Mouse (Mus musculus) brain, adult 2 months (tissue): ENCODE results near the gene Smarca4.

ENCODE experiments used
- DNase-seq: peaks from one replicate; pipeline ENCODE4 v3.0.0; 2011; ENCODE audit warnings: low read depth, low spot score

Gene Smarca4

DNA sequence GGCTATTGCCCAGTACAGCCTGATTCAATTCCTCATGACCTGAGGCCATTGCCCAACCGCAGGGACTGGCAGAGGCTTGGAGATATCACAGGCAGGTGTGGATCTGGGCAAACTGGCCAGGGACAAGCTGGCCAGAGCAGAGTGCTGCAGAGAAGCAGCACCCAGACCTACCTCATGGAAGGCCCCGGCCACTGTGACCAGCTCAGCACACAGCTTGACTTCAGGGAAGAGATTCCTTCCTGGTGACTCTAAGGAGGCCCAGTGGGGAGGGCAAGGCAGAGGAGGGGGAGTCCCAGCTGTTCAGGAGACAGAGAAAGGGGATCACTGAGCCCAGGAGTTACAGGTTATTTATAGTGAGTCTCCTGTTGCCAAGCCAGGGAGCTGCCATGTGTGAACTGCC lies 105.1 kb downstream of the Smarca4 start:
- no peak for DNase-seq

DNA sequence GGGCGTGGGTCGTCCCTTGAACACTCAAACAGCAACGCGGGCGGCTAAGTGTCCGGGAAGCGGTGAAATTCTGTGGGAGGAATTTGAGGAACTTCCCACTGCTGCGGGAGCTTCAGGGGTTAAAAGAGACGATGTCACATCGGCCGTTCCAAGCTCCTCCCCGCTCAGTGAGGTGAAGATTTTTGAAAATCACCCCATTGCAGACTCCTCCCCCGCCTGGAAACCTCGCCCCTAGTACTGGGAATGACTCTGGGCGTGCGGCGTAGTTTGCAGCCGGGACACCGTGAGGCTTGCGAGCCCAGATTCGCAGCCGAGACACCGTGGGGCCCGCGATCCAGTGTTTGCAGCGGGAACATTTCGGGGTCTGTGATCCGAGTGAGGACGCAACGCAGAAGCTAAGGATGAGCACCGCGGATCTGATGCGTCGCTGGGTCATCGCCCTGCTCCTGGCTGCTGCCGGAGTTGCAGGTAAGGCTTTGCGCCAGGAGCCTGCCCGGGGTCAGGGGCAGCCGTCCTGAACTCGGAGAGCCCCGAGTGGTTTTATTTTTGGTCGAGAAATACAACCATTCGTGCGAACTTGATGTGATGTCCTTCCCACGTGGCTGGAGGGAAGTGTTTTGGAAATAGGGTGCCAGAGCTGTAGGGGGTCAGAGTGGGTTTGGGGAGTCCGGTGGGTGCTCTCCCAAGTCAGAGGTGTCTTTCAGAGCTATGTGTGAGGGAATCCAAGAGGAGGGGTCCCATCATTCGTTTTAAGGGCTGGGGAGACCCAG lies 107.6 kb downstream of the Smarca4 start, which contains the start of gene Ldlr:
Ldlr (plus strand) TSS at position 107 of the 770 bp plus-strand sequence.
- peak; percentile 91 for DNase-seq

DNA sequence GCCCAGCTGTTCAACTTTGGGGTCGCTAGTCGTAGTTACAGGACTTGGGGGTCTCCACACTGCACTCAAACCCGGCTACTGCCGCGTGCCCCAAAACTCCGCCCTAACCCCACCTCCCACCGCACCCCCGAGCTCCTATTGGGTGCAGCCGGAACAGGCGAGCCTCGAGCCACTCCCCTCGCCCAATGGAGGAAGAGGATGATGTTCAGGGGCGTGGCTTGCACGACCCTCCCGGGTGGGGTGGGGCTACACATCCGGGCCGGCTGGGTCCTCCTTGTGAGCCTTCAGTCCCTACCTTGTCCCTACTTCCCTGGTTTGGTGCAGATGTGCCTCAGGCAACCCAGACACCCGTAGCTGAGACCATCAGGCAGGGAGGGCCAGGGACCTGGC lies 108.2 kb downstream of the Smarca4 start:
- DNase-seq, result peak; percentile 96

DNA sequence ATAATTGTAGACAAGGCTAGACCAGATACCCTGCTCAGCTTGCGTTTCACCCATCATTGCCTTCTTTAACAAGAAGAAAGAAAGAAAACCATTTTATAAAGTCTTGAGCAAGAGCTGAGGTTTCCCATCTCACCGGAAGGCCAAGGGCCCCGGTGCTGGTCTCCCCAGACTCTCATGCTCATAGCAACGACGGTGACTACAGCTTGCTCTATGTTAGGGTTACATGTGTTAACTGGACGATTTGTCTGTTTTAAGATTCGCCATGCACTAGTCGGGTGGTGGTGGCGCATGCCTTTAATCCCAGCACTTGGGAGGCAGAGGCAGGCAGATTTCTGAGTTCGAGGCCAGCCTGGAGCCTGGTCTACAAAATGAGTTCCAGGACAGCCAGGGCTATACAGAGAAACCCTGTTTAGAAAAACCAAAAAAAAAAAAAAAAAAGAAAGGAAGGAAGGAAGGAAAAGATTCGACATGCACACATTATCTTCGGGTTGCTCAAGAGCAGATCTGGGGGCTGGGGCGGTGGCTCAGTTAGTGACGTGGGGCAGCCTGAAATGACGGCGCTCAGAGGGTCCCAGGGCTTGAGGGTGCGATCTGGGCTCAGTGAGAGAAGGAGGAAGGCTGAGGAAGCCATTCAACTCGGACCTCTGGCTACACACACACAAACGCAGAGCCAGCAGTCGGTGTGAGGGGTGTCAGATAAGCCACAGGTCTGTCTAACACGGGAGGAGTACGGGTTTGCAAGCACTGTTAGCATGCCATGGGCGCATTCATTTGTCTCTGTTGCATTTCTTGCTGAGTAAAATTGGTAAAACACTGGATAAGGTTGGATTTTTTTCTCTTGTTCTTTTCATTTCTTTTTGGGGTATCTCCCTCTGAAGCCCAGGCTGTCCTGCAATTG lies 109.5 kb downstream of the Smarca4 start:
- DNase-seq, result no peak

DNA sequence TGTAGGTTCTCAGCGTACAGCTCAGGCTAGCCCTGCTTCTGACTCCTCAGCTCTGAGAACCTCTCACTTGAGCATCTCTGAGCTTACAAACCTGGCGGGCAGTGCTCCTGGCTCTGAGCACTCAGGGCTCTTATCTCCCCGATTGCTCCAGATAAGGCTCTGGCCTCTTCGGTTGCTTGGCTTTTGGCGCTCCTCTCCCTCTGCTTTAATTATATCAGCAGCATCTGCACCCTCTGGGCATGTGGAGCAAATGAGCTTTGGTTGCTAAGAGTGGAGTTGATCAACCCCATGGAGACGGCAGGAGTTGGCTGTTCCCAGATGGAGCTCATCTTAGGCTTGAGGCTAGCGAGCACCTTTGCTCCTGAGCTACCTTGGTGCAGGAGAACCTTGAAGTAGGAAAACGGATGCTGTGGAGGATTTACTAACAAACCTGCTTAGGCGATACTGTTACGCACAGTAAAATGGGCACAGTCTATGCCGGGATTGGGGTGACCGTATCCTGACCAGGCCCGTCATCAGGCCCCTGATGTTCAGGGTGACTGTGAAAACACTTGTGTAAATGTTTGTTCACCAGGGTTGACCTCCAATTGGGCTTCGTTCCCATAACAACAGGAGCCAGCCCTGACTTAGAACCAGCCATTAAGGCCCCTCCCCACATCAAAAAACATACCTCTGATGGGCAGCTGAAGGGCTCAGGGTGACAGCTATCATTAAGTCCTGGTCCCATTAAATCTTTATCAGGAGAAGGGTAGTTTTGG lies 110.4 kb downstream of the Smarca4 start:
- peak; percentile 48 for DNase-seq

DNA sequence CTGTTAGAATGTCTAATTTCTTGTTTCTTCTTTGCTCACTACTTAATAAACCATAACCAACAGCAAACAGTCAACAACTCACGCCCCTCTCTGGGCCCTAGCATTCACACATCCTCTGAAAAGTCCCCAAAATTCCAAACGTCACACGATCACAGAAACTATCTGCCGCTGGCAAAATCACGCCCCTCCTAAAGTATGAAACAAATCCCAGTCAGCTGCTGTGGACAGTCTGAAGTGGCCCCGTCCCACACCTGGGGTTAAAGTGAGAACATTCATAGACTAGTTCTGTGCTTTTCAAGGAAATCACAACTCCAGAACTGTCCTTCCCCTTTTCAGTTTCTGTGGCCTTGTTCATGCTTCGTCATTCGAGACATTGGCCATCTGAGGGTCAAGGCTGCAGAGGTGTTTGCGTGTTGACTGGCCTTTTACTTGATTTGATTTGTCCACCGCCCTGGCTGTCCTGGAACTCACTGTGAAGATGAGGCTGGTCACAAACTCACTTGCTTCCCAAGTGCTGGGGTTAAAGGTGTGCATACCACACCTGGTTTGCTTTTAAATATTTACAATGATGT lies 112.4 kb downstream of the Smarca4 start:
- DNase-seq, result no peak

DNA sequence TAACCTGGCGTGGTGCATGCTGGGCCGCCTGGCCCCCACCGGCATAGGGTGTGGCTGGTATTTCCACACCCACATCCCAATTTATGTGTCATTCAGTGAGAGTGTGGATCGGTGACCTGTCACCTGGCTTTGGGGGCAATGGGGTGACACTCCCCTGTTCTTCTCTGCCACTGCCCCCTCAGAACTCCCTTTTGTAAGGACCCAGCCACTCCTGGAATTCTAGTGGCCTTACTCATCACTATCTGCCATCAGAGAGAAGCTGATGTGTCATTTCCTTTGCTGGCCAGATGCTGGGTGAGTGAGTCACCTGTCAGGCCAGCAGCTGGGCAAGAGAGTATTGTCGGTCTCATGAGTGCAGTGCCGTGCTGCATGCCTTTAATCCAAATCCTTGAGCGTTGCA lies 113.3 kb downstream of the Smarca4 start:
- DNase-seq, result peak; percentile 33

DNA sequence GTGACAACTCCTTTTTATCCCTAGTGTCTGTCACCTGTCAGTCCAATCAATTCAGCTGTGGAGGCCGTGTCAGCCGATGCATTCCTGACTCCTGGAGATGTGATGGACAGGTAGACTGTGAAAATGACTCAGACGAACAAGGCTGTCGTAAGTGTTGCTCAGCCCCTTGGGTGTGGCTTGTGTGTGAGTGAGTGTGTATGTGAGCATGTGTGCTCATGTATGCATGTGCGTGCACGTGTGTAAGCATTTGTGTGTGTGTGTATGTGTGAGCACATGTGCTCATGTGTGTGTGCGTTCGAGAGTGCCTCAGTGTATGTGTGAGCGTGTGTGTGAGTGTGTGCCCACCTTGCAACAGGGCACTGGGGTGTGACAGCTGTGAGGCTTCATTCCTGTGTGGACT lies 116.3 kb downstream of the Smarca4 start:
- DNase-seq, result no peak

DNA sequence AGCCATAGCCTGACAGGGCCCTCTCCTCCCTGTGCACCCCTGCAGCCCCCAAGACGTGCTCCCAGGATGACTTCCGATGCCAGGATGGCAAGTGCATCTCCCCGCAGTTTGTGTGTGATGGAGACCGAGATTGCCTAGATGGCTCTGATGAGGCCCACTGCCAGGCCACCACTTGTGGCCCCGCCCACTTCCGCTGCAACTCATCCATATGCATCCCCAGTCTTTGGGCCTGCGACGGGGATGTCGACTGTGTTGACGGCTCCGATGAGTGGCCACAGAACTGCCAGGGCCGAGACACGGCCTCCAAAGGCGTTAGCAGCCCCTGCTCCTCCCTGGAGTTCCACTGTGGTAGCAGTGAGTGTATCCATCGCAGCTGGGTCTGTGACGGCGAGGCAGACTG lies 117.5 kb downstream of the Smarca4 start:
- DNase-seq, result no peak

DNA sequence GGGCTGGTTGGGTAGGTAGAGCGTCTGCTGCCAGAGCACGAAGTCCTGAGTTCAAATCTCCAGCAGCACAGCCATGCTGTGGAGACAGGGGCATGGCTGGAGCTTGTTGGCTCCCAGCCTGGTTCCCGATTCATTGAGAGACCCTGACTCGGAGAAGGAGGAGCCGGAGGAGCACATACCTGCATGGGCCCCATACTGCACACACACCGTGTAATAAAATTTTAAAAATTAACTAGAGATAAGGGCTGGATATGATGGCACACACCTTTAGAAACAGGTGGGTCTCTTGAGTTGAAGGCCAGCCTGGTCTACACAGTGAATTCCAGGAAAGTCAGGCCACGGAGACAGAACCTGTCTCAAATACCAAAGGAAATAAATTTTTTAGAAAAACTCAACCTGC lies 118.0 kb downstream of the Smarca4 start:
- no peak for DNase-seq

DNA sequence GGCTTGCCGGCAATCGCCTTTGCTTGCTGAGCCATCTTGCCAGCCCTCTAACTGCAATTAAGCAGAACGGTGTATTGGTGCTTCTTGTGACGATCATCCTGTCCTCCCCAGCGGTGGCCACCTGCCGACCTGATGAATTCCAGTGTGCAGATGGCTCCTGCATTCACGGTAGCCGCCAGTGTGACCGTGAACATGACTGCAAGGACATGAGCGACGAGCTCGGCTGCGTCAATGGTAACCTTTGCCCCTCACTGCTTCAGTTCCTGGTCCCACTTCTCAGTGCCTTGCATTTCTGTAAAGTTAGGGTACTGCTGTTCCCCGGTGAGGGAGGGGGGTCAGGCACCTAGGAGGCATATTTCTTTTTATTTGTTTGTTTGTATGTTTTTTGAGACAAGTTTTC lies 119.2 kb downstream of the Smarca4 start:
- DNase-seq, result no peak

DNA sequence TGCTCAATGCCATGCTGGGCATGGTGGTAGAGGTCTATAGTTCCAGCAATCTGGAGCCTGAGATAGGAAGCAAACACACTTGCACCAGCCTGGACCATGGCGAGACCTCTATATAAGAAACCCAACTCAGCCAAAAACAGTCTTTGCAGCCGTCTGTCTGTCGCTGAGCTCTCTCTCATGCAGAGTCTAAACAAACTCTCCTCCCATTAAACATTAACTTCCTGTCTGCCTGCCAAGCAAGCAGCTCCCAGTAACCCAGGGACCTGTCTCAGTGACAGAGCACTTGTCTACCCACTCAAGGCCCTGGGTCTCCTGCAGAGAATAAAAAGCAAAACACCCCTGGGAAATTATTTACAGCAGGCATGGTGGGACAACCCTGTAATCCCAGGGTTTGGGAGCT lies 120.6 kb downstream of the Smarca4 start:
- DNase-seq, result no peak

DNA sequence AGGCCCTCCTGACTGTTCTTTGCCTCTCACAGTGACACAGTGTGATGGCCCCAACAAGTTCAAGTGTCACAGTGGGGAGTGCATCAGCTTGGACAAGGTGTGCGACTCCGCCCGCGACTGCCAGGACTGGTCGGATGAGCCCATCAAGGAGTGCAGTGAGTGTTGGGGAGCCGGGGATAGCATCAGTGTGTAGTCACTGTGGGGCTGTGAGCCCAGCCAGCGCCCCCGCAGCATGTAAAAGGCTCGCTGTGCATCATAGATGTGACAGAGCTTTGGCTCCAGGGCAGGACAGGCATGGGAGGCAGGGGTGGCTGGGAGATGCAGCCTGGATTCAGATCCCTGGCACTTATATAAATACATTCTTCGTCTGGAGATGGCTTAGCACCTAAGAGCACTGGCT lies 121.2 kb downstream of the Smarca4 start:
- DNase-seq, result peak; percentile 83

DNA sequence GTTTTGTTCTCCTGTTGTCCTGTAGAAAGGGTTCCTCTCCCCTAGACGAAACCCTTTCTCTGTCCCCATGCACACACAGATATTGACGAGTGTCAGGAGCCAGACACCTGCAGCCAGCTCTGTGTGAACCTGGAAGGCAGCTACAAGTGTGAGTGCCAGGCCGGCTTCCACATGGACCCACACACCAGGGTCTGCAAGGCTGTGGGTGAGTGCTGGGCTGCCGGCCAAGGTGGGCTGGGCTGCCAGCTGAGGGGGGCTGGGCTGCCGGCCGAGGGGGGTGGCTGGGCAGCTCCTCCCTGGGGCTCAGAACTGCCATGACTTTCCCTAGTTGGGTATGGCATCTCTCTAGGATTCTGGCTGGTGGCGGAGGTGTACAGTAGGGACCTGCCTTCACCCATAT lies 122.8 kb downstream of the Smarca4 start:
- no peak for DNase-seq

DNA sequence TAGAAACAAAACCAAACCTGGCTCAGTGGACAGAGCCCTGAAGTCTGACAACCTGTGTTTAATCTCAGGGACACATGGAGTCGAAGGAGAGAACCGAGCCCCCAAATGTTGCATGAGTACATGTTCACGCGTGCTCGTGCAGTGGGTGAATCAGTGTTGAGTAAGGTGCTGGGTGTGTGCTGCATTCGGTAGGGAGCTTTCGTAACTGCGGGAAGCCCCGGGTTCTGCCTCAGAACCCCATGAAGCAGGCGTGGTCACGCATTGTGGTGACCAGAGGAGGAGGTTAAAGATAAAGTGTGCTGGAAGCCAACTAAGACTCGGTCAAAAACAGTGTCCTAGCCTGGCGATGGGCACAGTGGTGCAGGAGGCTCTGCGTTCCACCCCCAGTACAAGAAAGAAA lies 124.5 kb downstream of the Smarca4 start:
- DNase-seq, result no peak

DNA sequence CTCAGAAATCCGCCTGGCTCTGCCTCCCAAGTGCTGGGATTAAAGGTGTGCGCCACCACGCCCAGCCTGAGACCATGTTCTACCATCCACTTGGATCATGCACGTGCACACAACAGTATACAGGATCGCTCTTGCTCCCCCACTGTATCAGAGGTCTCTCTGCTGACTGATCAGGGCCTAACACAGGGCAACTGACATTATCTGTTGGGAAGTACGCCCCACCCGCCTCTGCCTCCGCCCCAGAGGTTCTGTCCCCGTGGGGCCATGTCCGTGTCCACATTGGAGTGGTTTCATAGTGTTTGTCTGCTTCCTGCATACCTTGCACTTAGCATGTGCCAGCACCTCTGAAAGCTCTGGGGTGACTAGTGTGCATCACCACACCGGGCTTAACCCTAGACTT lies 125.5 kb downstream of the Smarca4 start:
- no peak for DNase-seq

DNA sequence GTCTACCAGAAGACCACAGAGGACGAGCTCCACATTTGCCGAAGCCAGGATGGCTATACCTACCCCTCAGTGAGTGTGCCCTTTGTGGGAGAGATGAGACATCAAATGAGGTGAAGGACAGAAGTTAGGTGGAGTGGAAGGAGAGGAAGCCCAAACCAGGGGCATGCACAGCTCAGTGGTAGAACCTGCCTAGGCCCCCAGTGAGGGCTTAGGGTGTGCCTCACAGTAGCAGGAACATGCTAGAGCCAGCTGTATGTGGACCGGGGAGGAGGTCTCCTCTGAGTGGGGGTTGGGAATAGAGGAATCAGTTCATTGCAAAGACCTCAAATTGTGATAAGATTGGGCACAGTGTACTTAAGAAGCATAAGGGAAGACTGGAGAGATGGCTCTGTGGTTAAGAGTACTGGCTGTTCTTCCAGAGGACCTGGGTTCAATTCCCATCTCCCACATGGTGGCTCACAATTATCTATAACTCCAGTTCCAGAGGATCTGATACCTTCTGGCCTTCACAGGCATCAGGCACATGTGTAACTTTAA lies 131.3 kb downstream of the Smarca4 start:
- no peak for DNase-seq

DNA sequence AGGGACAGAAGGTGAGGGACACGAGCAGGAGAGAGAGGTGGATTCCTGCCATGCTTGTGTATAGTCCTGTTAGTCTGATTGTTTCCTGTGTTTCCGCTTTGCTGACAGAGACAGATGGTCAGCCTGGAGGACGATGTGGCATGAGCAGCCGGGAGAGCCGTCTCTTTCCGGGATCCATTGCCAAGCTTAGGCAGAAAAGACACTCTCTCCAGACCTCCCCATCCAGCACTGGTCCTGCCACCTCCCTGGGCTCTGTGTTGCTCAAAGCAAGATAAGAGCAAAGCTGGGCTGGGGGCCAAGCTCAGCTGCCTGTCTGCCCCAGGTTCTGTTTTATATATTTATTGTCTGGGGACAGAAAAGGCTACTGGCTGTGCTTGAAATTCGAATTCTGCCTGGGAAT lies 132.1 kb downstream of the Smarca4 start:
- peak; percentile 99 for DNase-seq

DNA sequence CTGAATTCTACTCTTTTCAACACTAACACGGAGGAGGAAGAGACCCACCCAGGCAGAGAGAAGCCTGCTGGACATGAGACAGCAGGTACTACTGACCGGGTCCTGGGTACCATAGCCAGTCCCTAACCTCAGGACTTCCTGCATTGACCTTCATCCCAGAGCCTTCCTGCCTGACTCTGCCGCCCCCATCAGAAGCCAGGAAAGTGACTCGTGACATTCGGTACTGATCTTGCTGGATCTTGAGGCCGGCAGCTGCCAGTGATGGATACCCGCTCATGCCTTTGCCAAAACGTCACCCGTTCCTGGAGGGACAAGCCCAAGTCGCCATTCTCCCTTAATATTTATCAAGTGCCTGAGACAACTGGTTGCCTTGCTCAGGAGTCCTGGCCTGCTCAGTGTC lies 132.5 kb downstream of the Smarca4 start:
- DNase-seq, result no peak

DNA sequence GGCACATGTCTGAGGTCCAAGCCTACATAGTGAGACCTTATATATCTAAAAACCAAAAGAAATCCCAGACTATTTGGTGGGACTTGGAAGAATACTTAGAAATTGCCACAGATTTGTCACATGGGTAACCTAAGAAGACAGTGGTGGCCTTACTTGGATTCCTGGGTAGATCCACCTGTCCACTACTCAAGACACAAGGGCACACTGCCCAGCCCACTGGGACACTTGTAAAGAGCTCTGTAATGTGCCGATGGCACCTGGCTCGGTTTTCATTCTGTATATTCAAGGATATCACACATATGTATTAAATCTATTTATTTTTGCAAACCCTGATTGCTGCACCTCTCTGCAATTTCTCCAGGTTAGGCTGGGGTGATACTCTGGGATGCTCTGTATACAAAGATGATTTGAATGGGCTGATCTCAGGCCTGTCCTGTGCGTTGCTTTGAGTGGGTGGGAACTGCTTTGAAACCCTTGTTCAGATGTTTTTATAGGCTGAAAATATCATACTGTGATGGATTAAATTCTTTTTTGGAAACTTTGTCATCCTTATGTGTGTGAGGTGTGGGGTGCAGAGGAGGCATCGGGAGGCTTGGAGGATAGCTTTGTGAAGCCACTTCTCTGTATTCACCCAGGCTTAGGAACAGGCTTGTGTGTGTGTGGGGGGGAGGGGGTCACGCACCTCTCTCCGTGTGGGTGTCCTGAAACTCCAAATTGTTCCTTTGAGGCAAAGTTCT lies 133.6 kb downstream of the Smarca4 start:
- peak; percentile 70 for DNase-seq

DNA sequence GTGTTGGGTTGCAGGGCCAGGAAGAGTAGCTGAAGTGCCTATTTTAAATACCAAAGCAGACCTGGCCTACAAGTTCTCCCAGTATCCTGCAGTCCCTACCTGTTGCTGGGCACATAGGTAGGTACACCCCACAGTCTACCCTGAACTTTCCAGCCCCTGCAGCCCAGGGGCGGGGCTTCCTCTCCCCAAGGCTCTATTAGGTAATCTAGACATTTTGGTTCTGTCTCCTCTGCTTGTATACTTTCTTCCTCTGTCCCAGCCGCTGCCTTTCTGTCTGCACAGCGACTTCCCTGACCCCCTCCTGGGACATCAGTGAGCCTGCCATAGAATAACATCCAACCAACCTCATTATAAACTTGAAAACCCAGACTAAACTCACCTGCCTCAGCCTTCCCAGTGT lies 134.4 kb downstream of the Smarca4 start:
- DNase-seq, result no peak
